Mouse (Mus musculus): ENCODE measurements around the gene Bbs7. TPM values are rescaled to one million over a fixed set of nuclear protein-coding genes. Genes with fewer than 3 reads are reported as not detected.

Bbs7 gene
- 16.6 and 18.6 TPM in 2 replicates for polyA plus RNA-seq (2012; rRNA removed)

GRCm38 (mm10) chr3:36613202-36613907, at the start of gene Bbs7:
Gene Bbs7 (minus strand): TSS chr3:36613477.

GRCm38 (mm10) chr3:36571827-36572378, 41.4 kb downstream of the Bbs7 start, which contains the start of gene Ccna2:
Gene Ccna2 (minus strand): TSS chr3:36572150.

GRCm38 (mm10) chr3:36552406-36553047, 60.8 kb downstream of the Bbs7 start, which contains the start of gene Exosc9:
Gene Exosc9 (plus strand): TSS chr3:36552606.

Other genes starting within 250 kb of the Bbs7 start
- 61.3 and 140 TPM in 2 replicates for gene Anxa5, start 137.6 kb downstream of the Bbs7 start, polyA plus RNA-seq (2012; rRNA removed)
- gene 1810062G17Rik, start 137.5 kb downstream of the Bbs7 start, polyA plus RNA-seq (2012; rRNA removed): 0.33 and 0.76 TPM in 2 replicates
- gene Gm11549, start 91.7 kb downstream of the Bbs7 start, polyA plus RNA-seq (2012; rRNA removed): 0.34 and 0.73 TPM in 2 replicates
- gene Exosc9, start 60.9 kb downstream of the Bbs7 start, polyA plus RNA-seq (2012; rRNA removed): 44.9 and 46.2 TPM in 2 replicates
- 62.1 and 80.4 TPM in 2 replicates for gene Ccna2, start 41.3 kb downstream of the Bbs7 start, polyA plus RNA-seq (2012; rRNA removed)
- gene Trpc3, start 76.7 kb upstream of the Bbs7 start, polyA plus RNA-seq (2012; rRNA removed): 10.3 and 10.9 TPM in 2 replicates
- 35.2 and 36.0 TPM in 2 replicates for gene 4932438A13Rik, start 249.6 kb upstream of the Bbs7 start, polyA plus RNA-seq (2012; rRNA removed)

All from central nervous system, embryonic 14 days (tissue).